Mouse (Mus musculus): ENCODE data around the gene Copg2. TPM values are rescaled to one million over a fixed set of nuclear protein-coding genes. Genes with fewer than 3 reads are reported as not detected.

Copg2 gene
- polyA plus RNA-seq, 1 experiment from 2014 or later = 25.2 TPM

MicroRNAs within 50 kb of the gene (microRNA counts, 519-probe panel; counts per million panel counts)
- microRNA mmu-miR-335-3p = 2,350 counts per million, percentile 56 among the panel's probes with 10 or more counts
- microRNA mmu-miR-335-5p = 3,808 counts per million, percentile 95 among the panel's probes with 10 or more counts

Small RNAs within 50 kb of the gene (microRNA-seq; reads per million reads assigned to microRNA genes)
- 39,342 reads per million, percentile 99 among the genes with 10 or more reads in this experiment for gene Mir335

Other genes starting within 250 kb of the Copg2 start
- 10.4 and 14.1 TPM in 2 replicates for gene Cep41, start 203.0 kb downstream of the Copg2 start, polyA plus RNA-seq (2015; fragmentation: Nextera tagmentation; extraction: Ambion mirVana)
- 303 and 331 TPM in 2 replicates for gene Mest, start 173.2 kb downstream of the Copg2 start, polyA plus RNA-seq (2015; fragmentation: Nextera tagmentation; extraction: Ambion mirVana)
- gene Tsga13, start 18.8 kb upstream of the Copg2 start, polyA plus RNA-seq (2015; fragmentation: Nextera tagmentation; extraction: Ambion mirVana) = 0.14 and 0.36 TPM in 2 replicates
- 0.33 and 0.40 TPM in 2 replicates for gene Klf14, start 62.3 kb upstream of the Copg2 start, polyA plus RNA-seq (2015; fragmentation: Nextera tagmentation; extraction: Ambion mirVana)